Comparison of ENCODE assay signal across 10 mouse cellular contexts in genomic region chr9:79919303-79919721, GRCm38 (mm10).
DNase-seq lines count a peak whose midpoint lies in the region; ATAC-seq and TF ChIP-seq lines count a peak whose summit lies in the region.
"Had no signal": no experiment of that assay in that cellular context is flagged by ENCODE, and none has a peak within 500 bp of the region (broad histone marks: within the 10 kb centered on the region; RNA-seq: fewer than 3 reads in every experiment).

No protein-coding gene starts in this region.

- H3K4me2 ChIP-seq in heart, embryonic 15.5 days = peak overlapping the region; percentile 56
- no peak overlapping the region for H3K4me2 ChIP-seq in hindbrain, embryonic 11.5 days (replicated peaks; ENCODE audit: low read depth, low read length)
- H3K4me2 ChIP-seq in hindbrain, postnatal 0 days (ENCODE audit: low read depth, low read length) = no peak overlapping the region

- ATAC-seq in heart, embryonic 15.5 days (replicated peaks; ENCODE audit: insufficient number of reproducible peaks, insufficient read depth, low FRiP score, low read depth) = peak; percentile 53
- no peak for ATAC-seq in hindbrain, embryonic 11.5 days (ENCODE audit: low FRiP score)
- no peak for ATAC-seq in hindbrain, postnatal 0 days

- WGBS in spleen, adult 2 months = 4% methylated on average over 7 of the region's 7 CpGs
- WGBS in heart, embryonic 15.5 days = 16% methylated on average over 7 of the region's 7 CpGs
- 84% methylated on average over 7 of the region's 7 CpGs for WGBS in hindbrain, embryonic 11.5 days
- 88% methylated on average over 7 of the region's 7 CpGs for WGBS in hindbrain, postnatal 0 days

- no peak overlapping the region for H3K9ac ChIP-seq in heart, embryonic 15.5 days
- no peak overlapping the region for H3K9ac ChIP-seq in hindbrain, embryonic 11.5 days (ENCODE audit: low read depth, low read length)
- no peak overlapping the region for H3K9ac ChIP-seq in hindbrain, postnatal 0 days (replicated peaks; ENCODE audit: low read length)

- no peaks in the 10 kb centered on the region for H3K9me3 ChIP-seq in heart, embryonic 15.5 days (replicated peaks)
- no peaks in the 10 kb centered on the region for H3K9me3 ChIP-seq in megakaryocyte, embryonic 14.5 days
- no peaks in the 10 kb centered on the region for H3K9me3 ChIP-seq in hindbrain, embryonic 11.5 days (ENCODE audit: control insufficient read depth, low read length)
- H3K9me3 ChIP-seq in hindbrain, postnatal 0 days (ENCODE audit: low read length) = no peaks in the 10 kb centered on the region
- H3K9me3 ChIP-seq: forebrain, embryonic 10.5 days had no signal

- TF ChIP-seq CTCF in spleen, adult 2 months (IDR thresholded peaks at IDR 0.05; ENCODE audit: extremely low read depth, insufficient read depth, insufficient read length, insufficient replicate concordance) = no peak
- TF ChIP-seq CTCF in hindbrain, postnatal 0 days (IDR thresholded peaks at IDR 0.05; ENCODE audit: low read depth) = no peak

- DNase-seq in spleen, adult 2 months (ENCODE audit: low read depth in 1 of 2, low spot score in 2 of 2) = peak in 1 of 2 experiments; percentile 15
- DNase-seq in spleen, postnatal 14 days (ENCODE audit: low spot score in 2 of 2) = no peak
- peak; percentile 28 for DNase-seq in thymus, postnatal 4 days
- DNase-seq in hindbrain, embryonic 11.5 days (ENCODE audit: low spot score) = no peak
- DNase-seq in hindbrain, postnatal 0 days (ENCODE audit: low spot score) = no peak
- DNase-seq: cerebellum, adult 18-20 months; kidney, adult 9 months had no signal

- 0 out of 2 replicates have a peak overlapping the region, but pooled peaks have one; percentile 1 for H3K27ac ChIP-seq in spleen, adult 2 months (ENCODE audit: insufficient read depth, low read length)
- H3K27ac ChIP-seq in heart, embryonic 15.5 days = peak overlapping the region; percentile 82
- no peak overlapping the region for H3K27ac ChIP-seq in hindbrain, embryonic 11.5 days (ENCODE audit: low read depth, low read length)
- H3K27ac ChIP-seq in hindbrain, postnatal 0 days = no peak overlapping the region

- peaks cover 10% of the 10 kb centered on the region for H3K4me1 ChIP-seq in spleen, adult 2 months (ENCODE audit: control insufficient read depth, insufficient read depth, insufficient read length)
- H3K4me1 ChIP-seq in heart, embryonic 15.5 days (replicated peaks) = peaks cover 52% of the 10 kb centered on the region
- H3K4me1 ChIP-seq in megakaryocyte, embryonic 14.5 days = peaks cover 35% of the 10 kb centered on the region
- H3K4me1 ChIP-seq in hindbrain, embryonic 11.5 days (replicated peaks; ENCODE audit: control insufficient read depth, insufficient read depth, low read length) = no peaks in the 10 kb centered on the region
- no peaks in the 10 kb centered on the region for H3K4me1 ChIP-seq in hindbrain, postnatal 0 days (ENCODE audit: insufficient read depth, low read length)

- no peaks in the 10 kb centered on the region for H3K27me3 ChIP-seq in spleen, adult 2 months (ENCODE audit: control insufficient read depth, insufficient read depth, low read length)
- H3K27me3 ChIP-seq in heart, embryonic 15.5 days = no peaks in the 10 kb centered on the region
- H3K27me3 ChIP-seq in megakaryocyte, embryonic 14.5 days (replicated peaks) = peaks cover 21% of the 10 kb centered on the region
- H3K27me3 ChIP-seq in hindbrain, embryonic 11.5 days (ENCODE audit: control insufficient read depth, insufficient read depth, low read length) = no peaks in the 10 kb centered on the region
- H3K27me3 ChIP-seq in hindbrain, postnatal 0 days (ENCODE audit: insufficient read depth, low read length) = no peaks in the 10 kb centered on the region

- no peak for TF ChIP-seq POLR2A in spleen, adult 2 months (IDR thresholded peaks at IDR 0.05; ENCODE audit: low read depth, low read length)

- no peak overlapping the region for H3K4me3 ChIP-seq in spleen, adult 2 months (ENCODE audit: extremely low read depth, insufficient read depth, insufficient read length)
- peak overlapping the region; percentile 29 for H3K4me3 ChIP-seq in heart, embryonic 15.5 days
- H3K4me3 ChIP-seq in megakaryocyte, embryonic 14.5 days (replicated peaks) = peak overlapping the region; percentile 80
- H3K4me3 ChIP-seq in hindbrain, embryonic 11.5 days (ENCODE audit: low read depth, low read length) = no peak overlapping the region
- H3K4me3 ChIP-seq in hindbrain, postnatal 0 days (ENCODE audit: low read length) = no peak overlapping the region
- H3K4me3 ChIP-seq: forebrain, embryonic 10.5 days had no signal

- no peaks in the 10 kb centered on the region for H3K36me3 ChIP-seq in spleen, adult 2 months (ENCODE audit: control insufficient read depth, insufficient read depth, low read length)
- H3K36me3 ChIP-seq in heart, embryonic 15.5 days = peaks cover 4% of the 10 kb centered on the region; the same call in 1 of the 2 replicates
- H3K36me3 ChIP-seq in megakaryocyte, embryonic 14.5 days (replicated peaks; ENCODE audit: low read length) = no peaks in the 10 kb centered on the region
- no peaks in the 10 kb centered on the region for H3K36me3 ChIP-seq in hindbrain, embryonic 11.5 days (ENCODE audit: control insufficient read depth, insufficient read depth, low read length)
- no peaks in the 10 kb centered on the region for H3K36me3 ChIP-seq in hindbrain, postnatal 0 days (ENCODE audit: insufficient read depth, low read length)
- H3K36me3 ChIP-seq: forebrain, embryonic 10.5 days had no signal

Comparison
In these comparisons a context has a peak if more than half of its experiments do, and no peak if none do; other contexts are left out.
1. H3K27ac ChIP-seq: peak in spleen, adult 2 months (single experiment) and heart, embryonic 15.5 days (single experiment); none in hindbrain, embryonic 11.5 days (single experiment) and hindbrain, postnatal 0 days (single experiment).
2. H3K4me3 ChIP-seq: peak in heart, embryonic 15.5 days (single experiment) and megakaryocyte, embryonic 14.5 days (single experiment); none in spleen, adult 2 months (single experiment), hindbrain, embryonic 11.5 days (single experiment) and hindbrain, postnatal 0 days (single experiment).